Mouse (Mus musculus): ENCODE results near the gene Angpt4. TPM values are rescaled to one million over a fixed set of nuclear protein-coding genes. Genes with fewer than 3 reads are reported as not detected.

Gene Angpt4
- total RNA-seq, 2 experiments from 2014 or later: 0.20 TPM; not detected in 1

GRCm38 (mm10) chr2:151980355-151980693 lies 69.3 kb downstream of the Angpt4 start:
- H3K27ac ChIP-seq: peak overlapping the region; percentile 83
- H3K4me3 ChIP-seq: peak overlapping the region; percentile 76
- intact Hi-C loops (cut with DNase I): loop anchor here (2.0 kb wide), 1 partner anchor 14 kb away; no protein-coding TSS in a partner anchor
- TF ChIP-seq CTCF (IDR thresholded peaks at IDR 0.05): no peak
- no peak for DNase-seq

- Histone ChIP-seq H3K4me3 (no peak overlapping the region), H3K27ac (no peak overlapping the region)
- no peak for TF ChIP-seq CTCF (IDR thresholded peaks at IDR 0.05)
- intact Hi-C loops (cut with DNase I): loop anchor here (2.0 kb wide), 1 partner anchor 14 kb away; no protein-coding TSS in a partner anchor
- DNase-seq: peak; percentile 5
These were observed 70.3 kb downstream of the Angpt4 start for GRCm38 (mm10) chr2:151981268-151981667.

GRCm38 (mm10) chr2:151982476-151982875 lies 71.5 kb downstream of the Angpt4 start:
- no peak for TF ChIP-seq CTCF (IDR thresholded peaks at IDR 0.05)
- intact Hi-C loops (cut with DNase I): no loop called here
- no peak overlapping the region for H3K27ac ChIP-seq
- peak; percentile 4 for DNase-seq
- no peak overlapping the region for H3K4me3 ChIP-seq

GRCm38 (mm10) chr2:151984019-151984418 lies 73.0 kb downstream of the Angpt4 start:
- peak; percentile 28 for DNase-seq
- intact Hi-C loops (cut with DNase I): no loop called here

GRCm38 (mm10) chr2:151985426-151986172 lies 74.6 kb downstream of the Angpt4 start:
- no peak overlapping the region for H3K4me3 ChIP-seq
- intact Hi-C loops (cut with DNase I): no loop called here
- TF ChIP-seq CTCF (IDR thresholded peaks at IDR 0.05): no peak
- peak overlapping the region; percentile 48 for H3K27ac ChIP-seq
- DNase-seq: peak; percentile 14

More at GRCm38 (mm10) chr2:151984019-151984418, 73.0 kb downstream of the Angpt4 start:
- no peak for TF ChIP-seq CTCF (IDR thresholded peaks at IDR 0.05)
- Histone ChIP-seq H3K27ac (peak overlapping the region; percentile 48), H3K4me3 (no peak overlapping the region)

GRCm38 (mm10) chr2:151986958-151987357 lies 75.9 kb downstream of the Angpt4 start:
- no peak for TF ChIP-seq CTCF (IDR thresholded peaks at IDR 0.05)
- no peak for DNase-seq
- Histone ChIP-seq H3K4me3 (no peak overlapping the region), H3K27ac (no peak overlapping the region)
- intact Hi-C loops (cut with DNase I): no loop called here

GRCm38 (mm10) chr2:151988978-151989377 lies 78.0 kb downstream of the Angpt4 start:
- Histone ChIP-seq H3K4me3 (no peak overlapping the region), H3K27ac (no peak overlapping the region)
- DNase-seq: no peak
- no peak for TF ChIP-seq CTCF (IDR thresholded peaks at IDR 0.05)
- intact Hi-C loops (cut with DNase I): no loop called here

- no peak for TF ChIP-seq CTCF (IDR thresholded peaks at IDR 0.05)
- Histone ChIP-seq H3K27ac (no peak overlapping the region), H3K4me3 (no peak overlapping the region)
- DNase-seq: peak; percentile 10
- intact Hi-C loops (cut with DNase I): no loop called here
These were observed 80.0 kb downstream of the Angpt4 start for GRCm38 (mm10) chr2:151990985-151991394.

- H3K27ac ChIP-seq: no peak overlapping the region
- no peak for TF ChIP-seq CTCF (IDR thresholded peaks at IDR 0.05)
- DNase-seq: peak; percentile 12
- intact Hi-C loops (cut with DNase I): no loop called here
- H3K4me3 ChIP-seq: no peak overlapping the region
These were observed 80.4 kb downstream of the Angpt4 start for GRCm38 (mm10) chr2:151991446-151991845.

GRCm38 (mm10) chr2:151994350-151995122 lies 83.5 kb downstream of the Angpt4 start:
- DNase-seq: peak; percentile 82
- peak overlapping the region; percentile 43 for H3K4me3 ChIP-seq
- peak; percentile 92 for TF ChIP-seq CTCF (IDR thresholded peaks at IDR 0.05)
- intact Hi-C loops (cut with DNase I): loop anchor here (1.0 to 2.0 kb wide), 4 partner anchors 14 to 118 kb away; partner anchors contain the start of gene Fam110a
- H3K27ac ChIP-seq: peak overlapping the region; percentile 72

Small RNAs within 50 kb of the gene (microRNA-seq; reads per million reads assigned to microRNA genes)
- not detected for gene Mir1953

Other genes with a start within 250 kb of the Angpt4 start
- not detected for gene Rad21l, start 242.7 kb upstream of the Angpt4 start, total RNA-seq (2021)
- 1 to 10 TPM in 1 of 2 experiments, under 1 TPM in 1; 0.51 to 1.9 TPM for gene Tmem74b, start 209.2 kb upstream of the Angpt4 start, total RNA-seq (2021)
- gene Psmf1, start 167.0 kb upstream of the Angpt4 start, total RNA-seq (2021): 10 to 100 TPM; 16.2 to 19.6 TPM
- not detected for gene Rspo4, start 68.3 kb upstream of the Angpt4 start, total RNA-seq (2021)
- gene Fam110a, start 69.0 kb downstream of the Angpt4 start, total RNA-seq (2021): 1 to 10 TPM; 1.8 to 2.6 TPM
- gene Slc52a3, start 85.3 kb downstream of the Angpt4 start, total RNA-seq (2021): 1 to 10 TPM in 1 of 2 experiments, under 1 TPM in 1; 0.69 to 1.6 TPM
- not detected for gene Scrt2, start 170.3 kb downstream of the Angpt4 start, total RNA-seq (2021)
- 10 to 100 TPM; 24.3 to 28.7 TPM for gene Srxn1, start 194.3 kb downstream of the Angpt4 start, total RNA-seq (2021)
- gene Tcf15, start 232.4 kb downstream of the Angpt4 start, total RNA-seq (2021): 10 to 100 TPM; 14.9 to 22.8 TPM